Mouse (Mus musculus): Measurements from ENCODE around the gene Slc6a9. TPM values are rescaled to one million over a fixed set of nuclear protein-coding genes. Genes with fewer than 3 reads are reported as not detected.

Slc6a9 gene
- polyA plus RNA-seq, 1 experiment from 2014 or later = 31.1 TPM

DNA sequence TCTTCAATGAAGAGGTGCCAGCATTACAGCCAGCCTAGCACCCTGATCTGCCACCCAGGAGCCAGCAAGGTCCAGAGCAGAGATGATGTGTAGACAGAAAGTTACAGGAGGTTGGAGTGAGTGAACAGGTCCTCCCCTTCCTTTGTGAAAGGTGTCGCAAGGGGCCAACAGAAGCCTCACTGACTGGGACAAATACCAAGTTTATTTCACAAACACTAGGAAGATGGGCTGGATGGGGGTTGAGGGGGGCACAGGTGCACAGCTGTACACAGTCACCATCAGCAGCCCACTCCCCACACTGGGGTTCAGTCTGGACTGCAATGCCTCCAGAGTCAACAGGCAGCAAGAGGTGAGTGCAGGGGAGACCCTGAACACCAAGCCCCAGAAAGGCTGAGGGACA lies 49.8 kb downstream of the Slc6a9 start:
- H3K9ac ChIP-seq = peak overlapping the region; percentile 97
- H3K9me3 ChIP-seq = no peaks in the 10 kb centered on the region
- WGBS = 93% methylated on average over 1 of the region's 1 CpGs
- H3K4me2 ChIP-seq = peak overlapping the region; percentile 90
- peaks cover 49% of the 10 kb centered on the region for H3K36me3 ChIP-seq
- ATAC-seq (ENCODE audit: low read depth) = no peak
- no peak overlapping the region for H3K27ac ChIP-seq (replicated peaks)
- no peaks in the 10 kb centered on the region for H3K27me3 ChIP-seq
- peak overlapping the region; percentile 76 for H3K4me3 ChIP-seq
- H3K4me1 ChIP-seq (replicated peaks) = peaks cover 73% of the 10 kb centered on the region

- WGBS = 94% methylated on average over 10 of the region's 10 CpGs
- Histone ChIP-seq H3K4me3 (no peak overlapping the region), H3K36me3 (peaks cover 48% of the 10 kb centered on the region), H3K9ac (no peak overlapping the region; the same call in 1 of the 2 replicates), H3K27ac (replicated peaks) (no peak overlapping the region), H3K4me2 (no peak overlapping the region), H3K27me3 (no peaks in the 10 kb centered on the region), H3K4me1 (replicated peaks) (peaks cover 64% of the 10 kb centered on the region), H3K9me3 (no peaks in the 10 kb centered on the region)
- ATAC-seq (ENCODE audit: low read depth) = no peak
Measured at GRCm38 (mm10) chr4:117885093-117885492, 50.8 kb downstream of the Slc6a9 start.

- peak overlapping the region; percentile 96 for H3K4me3 ChIP-seq
- peaks cover 61% of the 10 kb centered on the region for H3K4me1 ChIP-seq (replicated peaks)
- 87% methylated on average over 9 of the region's 9 CpGs for whole genome bisulfite sequencing
- H3K9ac ChIP-seq = peak overlapping the region; percentile 97
- no peak overlapping the region for H3K27ac ChIP-seq (replicated peaks)
- no peak for ATAC-seq (ENCODE audit: low read depth)
- peak overlapping the region; percentile 91 for H3K4me2 ChIP-seq
- H3K36me3 ChIP-seq = peaks cover 43% of the 10 kb centered on the region
- H3K27me3 ChIP-seq = no peaks in the 10 kb centered on the region
- H3K9me3 ChIP-seq = no peaks in the 10 kb centered on the region
Measured at GRCm38 (mm10) chr4:117885994-117886393, 51.7 kb downstream of the Slc6a9 start.

- ATAC-seq (ENCODE audit: low read depth) = 0 out of 2 replicates have a peak, but pooled peaks have one; percentile 1
- Histone ChIP-seq H3K4me1 (replicated peaks) (peaks cover 60% of the 10 kb centered on the region), H3K27ac (replicated peaks) (0 out of 2 replicates have a peak overlapping the region, but pooled peaks have one; percentile 64)
Measured at GRCm38 (mm10) chr4:117886644-117887043, 52.3 kb downstream of the Slc6a9 start.

DNA sequence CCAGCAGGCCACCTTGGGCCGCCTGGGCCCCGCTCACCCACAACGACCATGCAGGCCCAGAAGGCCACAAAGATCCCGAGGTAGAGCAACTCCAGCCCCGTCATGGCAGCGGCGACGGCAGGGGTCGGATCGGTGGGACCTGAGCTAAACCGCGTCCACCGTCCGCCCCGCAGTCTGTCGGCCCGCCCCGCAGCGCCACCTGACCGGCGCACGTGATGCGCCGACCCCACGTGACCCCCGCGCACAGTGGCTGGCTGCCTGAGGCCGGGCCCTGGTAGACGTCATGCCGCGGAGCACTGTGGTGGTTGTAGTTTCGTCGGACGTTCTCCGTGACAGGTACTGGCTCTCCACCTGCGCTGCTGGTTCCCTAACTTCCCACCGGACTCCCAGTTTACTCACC lies 52.8 kb downstream of the Slc6a9 start, which contains the start of gene Atp6v0b:
Gene Atp6v0b, minus strand, starts transcription at position 201 of the 400 bp plus-strand sequence.
- Histone ChIP-seq H3K9ac (peak within 1 kb of the TSS; percentile 97), H3K27me3 (no peaks in the 10 kb centered on the region), H3K4me2 (peak within 1 kb of the TSS; percentile 91), H3K27ac (replicated peaks) (peak within 1 kb of the TSS; percentile 64; the same call in 1 of the 2 replicates), H3K4me1 (replicated peaks) (peaks cover 57% of the 10 kb centered on the region), H3K4me3 (peak within 1 kb of the TSS; percentile 96), H3K9me3 (no peaks in the 10 kb centered on the region), H3K36me3 (peaks cover 40% of the 10 kb centered on the region)
- under 1% methylated on average over 37 of the region's 37 CpGs for WGBS
- ATAC-seq (ENCODE audit: low read depth) = peak; percentile 80

More at GRCm38 (mm10) chr4:117886644-117887043, 52.3 kb downstream of the Slc6a9 start:
- Histone ChIP-seq H3K36me3 (peaks cover 40% of the 10 kb centered on the region), H3K9ac (peak overlapping the region; percentile 97), H3K4me3 (peak overlapping the region; percentile 96), H3K4me2 (peak overlapping the region; percentile 91), H3K9me3 (no peaks in the 10 kb centered on the region), H3K27me3 (no peaks in the 10 kb centered on the region)
- 2% methylated on average over 24 of the region's 24 CpGs for WGBS

DNA sequence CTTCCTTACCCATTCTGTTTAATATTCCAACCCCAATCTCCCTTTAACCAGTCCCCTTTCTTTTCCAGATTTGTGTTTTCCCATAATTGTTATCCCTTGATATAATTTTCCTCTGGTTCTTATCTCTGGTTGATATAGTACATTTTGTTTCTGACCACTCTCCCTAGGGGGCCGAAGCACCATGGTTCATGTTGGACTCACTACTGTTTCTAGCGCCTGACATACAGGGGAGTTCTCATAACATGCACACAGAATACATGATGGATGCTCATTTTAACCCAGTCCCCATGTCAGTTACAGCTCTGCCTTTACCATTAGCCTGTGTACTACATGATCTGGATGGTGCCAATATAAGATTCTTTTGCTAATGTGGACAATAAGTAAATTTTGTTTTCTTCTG lies 53.6 kb downstream of the Slc6a9 start:
- Histone ChIP-seq H3K36me3 (peaks cover 40% of the 10 kb centered on the region), H3K9ac (peak overlapping the region; percentile 97), H3K4me1 (replicated peaks) (peaks cover 53% of the 10 kb centered on the region), H3K9me3 (no peaks in the 10 kb centered on the region), H3K4me3 (peak overlapping the region; percentile 96), H3K27me3 (no peaks in the 10 kb centered on the region), H3K27ac (replicated peaks) (no peak overlapping the region), H3K4me2 (peak overlapping the region; percentile 91)
- ATAC-seq (ENCODE audit: low read depth) = no peak
- 78% methylated on average over 2 of the region's 2 CpGs for WGBS

DNA sequence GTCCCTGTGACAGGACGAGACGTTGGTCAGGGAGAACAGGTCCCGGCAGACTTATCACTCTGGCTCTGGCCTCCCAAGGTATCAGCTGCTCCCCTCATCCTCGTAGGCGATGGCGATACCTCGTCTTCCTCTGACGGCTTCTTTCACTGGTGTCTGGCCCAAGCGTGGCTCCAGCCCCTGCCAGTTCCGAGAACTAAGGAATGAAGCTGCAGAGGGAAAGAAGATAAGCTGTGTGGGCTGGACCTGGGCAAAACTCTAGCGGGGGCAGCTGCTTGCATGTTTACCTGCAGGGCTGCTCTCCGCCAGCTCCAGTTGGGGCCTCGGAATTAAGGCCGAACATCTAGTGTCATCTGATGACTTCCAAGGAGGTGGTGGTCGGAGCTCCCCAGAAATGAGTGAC lies 55.2 kb downstream of the Slc6a9 start:
- 92% methylated on average over 15 of the region's 15 CpGs for WGBS
- H3K36me3 ChIP-seq = peaks cover 43% of the 10 kb centered on the region
- H3K27ac ChIP-seq (replicated peaks) = no peak overlapping the region
- H3K27me3 ChIP-seq = no peaks in the 10 kb centered on the region
- no peaks in the 10 kb centered on the region for H3K9me3 ChIP-seq
- H3K4me1 ChIP-seq (replicated peaks) = peaks cover 42% of the 10 kb centered on the region
- H3K4me2 ChIP-seq = no peak overlapping the region
- ATAC-seq (ENCODE audit: low read depth) = no peak
- H3K4me3 ChIP-seq = no peak overlapping the region
- H3K9ac ChIP-seq = no peak overlapping the region

DNA sequence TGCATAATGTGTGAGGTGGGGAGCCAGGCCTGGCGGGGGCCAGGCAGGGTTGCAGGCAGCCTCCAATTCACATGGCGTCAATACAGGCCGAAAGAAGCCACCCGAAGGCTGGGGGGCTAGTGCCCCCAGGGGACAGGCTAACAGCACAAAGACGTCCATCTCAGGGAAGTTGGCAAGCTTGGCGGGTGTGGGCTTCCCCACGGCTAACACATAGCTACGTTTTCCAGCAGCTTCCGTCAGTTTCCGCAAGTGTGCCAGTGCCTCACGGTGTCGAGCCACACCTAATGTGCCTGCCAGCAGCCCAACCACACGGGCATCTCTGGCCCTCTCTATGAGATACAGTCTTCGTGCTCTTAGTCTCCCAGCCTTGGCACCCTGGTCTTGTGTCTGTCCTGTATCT lies 55.7 kb downstream of the Slc6a9 start:
- 91% methylated on average over 14 of the region's 14 CpGs for WGBS
- ATAC-seq (ENCODE audit: low read depth) = no peak
- peaks cover 43% of the 10 kb centered on the region for H3K36me3 ChIP-seq
- H3K9ac ChIP-seq = no peak overlapping the region
- H3K4me3 ChIP-seq = no peak overlapping the region
- H3K4me1 ChIP-seq (replicated peaks) = peaks cover 36% of the 10 kb centered on the region
- no peaks in the 10 kb centered on the region for H3K9me3 ChIP-seq
- H3K27me3 ChIP-seq = no peaks in the 10 kb centered on the region
- H3K4me2 ChIP-seq = no peak overlapping the region
- no peak overlapping the region for H3K27ac ChIP-seq (replicated peaks)

DNA sequence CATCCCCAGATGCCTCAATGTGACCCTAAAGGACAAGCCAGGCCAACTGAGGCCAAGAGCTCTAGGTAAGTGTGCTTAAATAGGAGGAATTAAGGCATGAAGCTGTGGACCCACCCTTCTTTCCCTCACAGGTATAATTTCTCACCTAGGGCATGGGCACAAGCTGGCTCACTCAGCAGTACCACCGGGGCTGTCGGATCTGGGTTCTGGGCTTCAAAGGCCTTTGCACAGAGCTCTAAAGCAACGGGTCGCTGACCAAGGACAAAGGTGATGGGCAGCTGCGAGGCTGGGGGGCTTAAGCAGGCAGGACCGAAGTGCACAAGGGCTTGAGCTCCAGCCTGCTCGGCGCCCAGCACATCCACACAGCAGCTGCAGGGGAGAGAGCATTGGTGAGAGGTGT lies 56.4 kb downstream of the Slc6a9 start:
- Histone ChIP-seq H3K9ac (no peak overlapping the region), H3K36me3 (peaks cover 43% of the 10 kb centered on the region), H3K27me3 (no peaks in the 10 kb centered on the region), H3K4me3 (peak overlapping the region; percentile 76), H3K4me1 (replicated peaks) (peaks cover 29% of the 10 kb centered on the region), H3K9me3 (no peaks in the 10 kb centered on the region), H3K4me2 (peak overlapping the region; percentile 94), H3K27ac (replicated peaks) (no peak overlapping the region)
- ATAC-seq (ENCODE audit: low read depth) = no peak
- WGBS = 79% methylated on average over 8 of the region's 8 CpGs

DNA sequence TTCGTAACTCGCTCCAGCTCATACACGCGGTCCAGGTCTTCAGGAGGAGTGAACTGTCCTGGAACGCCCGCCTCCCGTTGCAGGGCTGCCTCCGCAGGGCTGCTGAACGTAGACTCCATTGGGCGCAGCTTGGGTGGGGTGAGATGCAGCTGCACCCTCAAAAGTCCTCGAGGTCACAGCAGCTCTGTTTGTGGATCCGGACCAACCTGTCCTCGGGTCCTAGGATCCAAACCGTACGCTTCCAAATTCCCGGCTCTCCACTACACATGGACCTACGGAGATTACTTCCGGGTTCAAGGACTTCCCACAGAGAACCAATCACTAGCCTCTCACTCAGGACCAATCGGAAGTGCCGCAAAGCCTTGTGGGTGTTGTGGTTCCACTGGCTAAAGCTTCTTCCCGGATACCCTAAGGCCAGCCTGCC lies 57.4 kb downstream of the Slc6a9 start, which contains the start of gene Dph2:
Gene Dph2, minus strand, starts transcription at position 295 of the 424 bp plus-strand sequence.
- WGBS = under 1% methylated on average over 21 of the region's 21 CpGs
- no peaks in the 10 kb centered on the region for H3K27me3 ChIP-seq
- H3K9me3 ChIP-seq = no peaks in the 10 kb centered on the region
- peak within 1 kb of the TSS; percentile 71 for H3K9ac ChIP-seq
- no peak within 1 kb of the TSS for H3K27ac ChIP-seq (replicated peaks)
- peak within 1 kb of the TSS; percentile 94 for H3K4me2 ChIP-seq
- peak within 1 kb of the TSS; percentile 76 for H3K4me3 ChIP-seq
- peaks cover 51% of the 10 kb centered on the region for H3K36me3 ChIP-seq
- ATAC-seq (ENCODE audit: low read depth) = peak; percentile 84
- H3K4me1 ChIP-seq (replicated peaks) = peaks cover 19% of the 10 kb centered on the region

- H3K4me1 ChIP-seq (replicated peaks) = peaks cover 14% of the 10 kb centered on the region
- no peaks in the 10 kb centered on the region for H3K27me3 ChIP-seq
- 27% methylated on average over 9 of the region's 9 CpGs for WGBS
- no peak overlapping the region for H3K9ac ChIP-seq
- H3K4me3 ChIP-seq = no peak overlapping the region
- ATAC-seq (ENCODE audit: low read depth) = no peak
- H3K4me2 ChIP-seq = no peak overlapping the region
- H3K9me3 ChIP-seq = no peaks in the 10 kb centered on the region
- H3K27ac ChIP-seq (replicated peaks) = no peak overlapping the region
- H3K36me3 ChIP-seq = peaks cover 66% of the 10 kb centered on the region
Measured at GRCm38 (mm10) chr4:117893376-117893775, 59.1 kb downstream of the Slc6a9 start.

GRCm38 (mm10) chr4:117894601-117895000 lies 60.3 kb downstream of the Slc6a9 start:
- Histone ChIP-seq H3K9me3 (no peaks in the 10 kb centered on the region), H3K9ac (no peak overlapping the region), H3K4me3 (no peak overlapping the region), H3K4me1 (replicated peaks) (peaks cover 14% of the 10 kb centered on the region), H3K27me3 (no peaks in the 10 kb centered on the region), H3K36me3 (peaks cover 67% of the 10 kb centered on the region), H3K4me2 (no peak overlapping the region), H3K27ac (replicated peaks) (no peak overlapping the region)
- 85% methylated on average over 8 of the region's 8 CpGs for WGBS
- no peak for ATAC-seq (ENCODE audit: low read depth)

- 85% methylated on average over 7 of the region's 7 CpGs for WGBS
- ATAC-seq (ENCODE audit: low read depth) = no peak
- H3K4me1 ChIP-seq (replicated peaks) = peaks cover 14% of the 10 kb centered on the region
- no peaks in the 10 kb centered on the region for H3K9me3 ChIP-seq
- H3K9ac ChIP-seq = no peak overlapping the region
- peaks cover 68% of the 10 kb centered on the region for H3K36me3 ChIP-seq
- H3K4me3 ChIP-seq = no peak overlapping the region
- no peak overlapping the region for H3K4me2 ChIP-seq
- H3K27ac ChIP-seq (replicated peaks) = no peak overlapping the region
- no peaks in the 10 kb centered on the region for H3K27me3 ChIP-seq
Measured at GRCm38 (mm10) chr4:117895339-117895738, 61.0 kb downstream of the Slc6a9 start.
